In genomic region chr3:67553927-67554448, GRCm38 (mm10) we compare ENCODE assay signal across 16 mouse cellular contexts. TPM values are rescaled to one million over a fixed set of nuclear protein-coding genes. Genes with fewer than 3 reads are reported as not detected.
"Had no signal": no experiment of that assay in that cellular context is flagged by ENCODE, and none has a peak within 500 bp of the region (broad histone marks: within the 10 kb centered on the region; RNA-seq: fewer than 3 reads in every experiment).

No protein-coding gene starts in this region.

- ATAC-seq: liver, embryonic 12.5 days had no signal

- H3K9ac ChIP-seq: kidney, embryonic 15.5 days; limb, embryonic 12.5 days; limb, embryonic 15.5 days; liver, embryonic 12.5 days; liver, embryonic 15.5 days; midbrain, embryonic 12.5 days; midbrain, embryonic 15.5 days; neural tube, embryonic 13.5 days had no signal

- H3K4me2 ChIP-seq: kidney, embryonic 15.5 days; limb, embryonic 12.5 days; liver, embryonic 12.5 days; liver, embryonic 15.5 days; midbrain, embryonic 12.5 days had no signal

- H3K27me3 ChIP-seq: kidney, embryonic 15.5 days; limb, embryonic 12.5 days; limb, embryonic 15.5 days; liver, embryonic 12.5 days; liver, embryonic 15.5 days; midbrain, embryonic 12.5 days; midbrain, embryonic 15.5 days; neural tube, embryonic 13.5 days had no signal

- H3K9me3 ChIP-seq: kidney, embryonic 15.5 days; limb, embryonic 12.5 days; limb, embryonic 15.5 days; liver, embryonic 12.5 days; liver, embryonic 15.5 days; midbrain, embryonic 12.5 days; midbrain, embryonic 15.5 days; neural tube, embryonic 13.5 days had no signal

- DNase-seq: layer of hippocampus, postnatal 36 days; left cerebral cortex, postnatal 4 days; thymus, postnatal 25 days had no signal

- H3K4me1 ChIP-seq: liver, embryonic 12.5 days; midbrain, embryonic 12.5 days had no signal

- H3K4me3 ChIP-seq: kidney, embryonic 15.5 days; left cerebral cortex, adult 2 months; limb, embryonic 12.5 days; limb, embryonic 15.5 days; liver, embryonic 12.5 days; liver, embryonic 15.5 days; midbrain, embryonic 12.5 days; midbrain, embryonic 15.5 days; myocyte; neural tube, embryonic 13.5 days had no signal

- H3K27ac ChIP-seq: kidney, embryonic 15.5 days; left cerebral cortex, adult 2 months; limb, embryonic 12.5 days; limb, embryonic 15.5 days; liver, embryonic 12.5 days; liver, embryonic 15.5 days; macrophage; midbrain, embryonic 12.5 days; midbrain, embryonic 15.5 days; neural tube, embryonic 13.5 days had no signal

- H3K36me3 ChIP-seq: kidney, embryonic 15.5 days; limb, embryonic 12.5 days; limb, embryonic 15.5 days; liver, embryonic 12.5 days; liver, embryonic 15.5 days; midbrain, embryonic 12.5 days; midbrain, embryonic 15.5 days; neural tube, embryonic 13.5 days had no signal

RNA-seq across cellular contexts. Expression of gene Rarres1, which starts 38.7 kb away (rescaled TPM):
- total RNA-seq: megakaryocyte, adult 5-6 weeks; neutrophil, adult 5-6 weeks had no signal
- polyA plus RNA-seq: myocyte had no signal
